Mouse (Mus musculus) MEL (cell line): ENCODE data around the gene Ccsap.

ENCODE experiments used
- CHD2 ChIP-seq: IDR thresholded peaks from 2 replicates; pipeline ENCODE4 v1.6.1; 2011; ENCODE audit warnings: low read length, improper control_type of control experiment
- CTCF ChIP-seq, 3 experiments: IDR thresholded peaks in 2 of 3; conservative IDR thresholded peaks in 1 of 3; 2 replicates each; pipeline ENCODE4 v1.5.1; 2011 to 2012; ENCODE audit warnings: low read length in 3 of 3, low read depth in 2 of 3, mild to moderate bottlenecking in 2 of 3, improper control_type of control experiment in 1 of 3, inconsistent platforms in 1 of 3, mixed read lengths in 1 of 3, moderate library complexity in 1 of 3; ENCODE audit not compliant: control insufficient read depth in 1 of 3, insufficient read depth in 1 of 3, poor library complexity in 1 of 3, severe bottlenecking in 1 of 3
- EP300 ChIP-seq, 2 experiments: IDR thresholded peaks; 2 replicates each; pipeline ENCODE4 v1.6.1; 2011; ENCODE audit warnings: improper control_type of control experiment in 2 of 2, low read length in 2 of 2, low read depth in 1 of 2, mild to moderate bottlenecking in 1 of 2
- GATA1 ChIP-seq: IDR thresholded peaks from 2 replicates; pipeline ENCODE4 v1.6.1; 2011; ENCODE audit warnings: low read depth, low read length, improper control_type of control experiment
- HCFC1 ChIP-seq: IDR thresholded peaks from 2 replicates; pipeline ENCODE4 v1.6.1; 2012; ENCODE audit warnings: low read depth, mild to moderate bottlenecking, inconsistent platforms, low read length, improper control_type of control experiment, moderate library complexity
- POLR2A ChIP-seq, 2 experiments: IDR thresholded peaks; 2 replicates each; pipeline ENCODE4 v1.6.1; 2011 to 2012; ENCODE audit warnings: low read length in 2 of 2, mild to moderate bottlenecking in 2 of 2, control low read depth in 1 of 2, improper control_type of control experiment in 1 of 2, low read depth in 1 of 2, moderate library complexity in 1 of 2; ENCODE audit not compliant: control insufficient read depth in 1 of 2, insufficient read depth in 1 of 2, poor library complexity in 1 of 2
- POLR2AphosphoS2 ChIP-seq: IDR thresholded peaks from 2 replicates; pipeline ENCODE4 v1.6.1; 2011; ENCODE audit warnings: low read length, improper control_type of control experiment
- SMC3 ChIP-seq: IDR thresholded peaks from 2 replicates; pipeline ENCODE4 v1.6.1; 2011; ENCODE audit warnings: low read depth, low read length, improper control_type of control experiment
- TAL1 ChIP-seq: IDR thresholded peaks from 2 replicates; pipeline ENCODE4 v1.6.1; 2012; ENCODE audit warnings: mild to moderate bottlenecking, inconsistent platforms, low read length, moderate library complexity, mixed read lengths
- USF1 ChIP-seq: IDR thresholded peaks from 2 replicates; pipeline ENCODE4 v1.6.1; 2014; ENCODE audit warnings: low read depth, mild to moderate bottlenecking, inconsistent platforms, low read length, improper control_type of control experiment, moderate library complexity
- ZMIZ1 ChIP-seq: IDR thresholded peaks from 2 replicates; pipeline ENCODE4 v1.6.1; 2012; ENCODE audit warnings: low read depth, mild to moderate bottlenecking, inconsistent platforms, low read length, improper control_type of control experiment, moderate library complexity

GRCm38 (mm10) chr8:123793900-123794299 lies 66.1 kb downstream of the Ccsap start:
- TF ChIP-seq SMC3, result no peak
- no peak for TF ChIP-seq POLR2AphosphoS2
- TF ChIP-seq POLR2A (IDR thresholded peaks at IDR 0.05; ENCODE audit: control insufficient read depth in 1 of 2, insufficient read depth in 1 of 2, low read depth in 1 of 2, low read length in 2 of 2, poor library complexity in 1 of 2), result no peak
- TF ChIP-seq TAL1, result no peak
- TF ChIP-seq ZMIZ1, result no peak
- no peak for TF ChIP-seq USF1
- TF ChIP-seq EP300 (IDR thresholded peaks at IDR 0.05; ENCODE audit: low read depth in 1 of 2, low read length in 2 of 2), result no peak
- no peak for TF ChIP-seq CTCF (IDR thresholded peaks at IDR 0.05 in 2 of 3, conservative IDR thresholded peaks at IDR 0.05 in 1 of 3; ENCODE audit: control insufficient read depth in 1 of 3, insufficient read depth in 1 of 3, low read depth in 2 of 3, low read length in 3 of 3, poor library complexity in 1 of 3, severe bottlenecking in 1 of 3)
- TF ChIP-seq GATA1, result no peak
- TF ChIP-seq HCFC1, result no peak
- no peak for TF ChIP-seq CHD2
